Comparison of ENCODE assay signal across 8 mouse cellular contexts in the genomic region with DNA sequence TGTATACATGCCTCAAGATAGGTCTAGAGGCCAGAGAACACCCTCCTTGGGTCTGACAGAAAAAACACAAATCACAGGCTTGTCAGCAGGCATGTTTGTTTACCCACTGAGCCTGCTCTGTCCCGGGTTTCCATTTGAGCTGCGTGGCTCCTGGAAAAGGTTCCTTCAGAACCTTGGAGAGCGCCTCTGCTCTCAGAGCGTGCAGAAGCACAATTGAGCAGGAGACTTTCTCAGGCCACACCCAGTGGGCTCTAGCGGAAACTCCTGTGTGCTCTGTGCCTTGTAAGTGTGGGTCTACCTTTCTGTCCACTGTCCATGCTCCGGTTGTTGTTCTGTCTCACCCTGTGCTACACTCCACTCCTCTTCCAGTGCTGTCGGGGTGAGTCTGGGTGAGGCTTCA. TPM values are rescaled to one million over a fixed set of nuclear protein-coding genes. Genes with fewer than 3 reads are reported as not detected.
DNase-seq lines count a peak whose midpoint lies in the region; ATAC-seq and TF ChIP-seq lines count a peak whose summit lies in the region.

No protein-coding gene starts in this region.

- no peaks in the 10 kb centered on the region for H3K9me3 ChIP-seq in embryonic facial prominence, embryonic 14.5 days (ENCODE audit: control insufficient read depth, low read length)

- H3K27me3 ChIP-seq in kidney, adult 2 months (replicated peaks; ENCODE audit: control insufficient read depth, insufficient read depth, low read length), result peaks cover 3% of the 10 kb centered on the region; the same call in 1 of the 2 replicates
- H3K27me3 ChIP-seq in embryonic facial prominence, embryonic 14.5 days (replicated peaks; ENCODE audit: control insufficient read depth, insufficient read depth, low read length), result peaks cover 27% of the 10 kb centered on the region

- H3K4me1 ChIP-seq in kidney, adult 2 months (ENCODE audit: control insufficient read depth, insufficient read depth, low read length), result no peaks in the 10 kb centered on the region
- H3K4me1 ChIP-seq in embryonic facial prominence, embryonic 14.5 days (ENCODE audit: control insufficient read depth, insufficient read depth, low read length), result no peaks in the 10 kb centered on the region

- no peak overlapping the region for H3K4me2 ChIP-seq in embryonic facial prominence, embryonic 14.5 days (ENCODE audit: low read depth, low read length)

- H3K36me3 ChIP-seq in kidney, adult 2 months (ENCODE audit: control insufficient read depth, insufficient read depth, low read length), result no peaks in the 10 kb centered on the region
- no peaks in the 10 kb centered on the region for H3K36me3 ChIP-seq in embryonic facial prominence, embryonic 14.5 days (ENCODE audit: control insufficient read depth, insufficient read depth, low read length)

- no peak overlapping the region for H3K27ac ChIP-seq in kidney, adult 2 months (ENCODE audit: insufficient read depth, low read depth, low read length)
- no peak overlapping the region for H3K27ac ChIP-seq in embryonic facial prominence, embryonic 14.5 days (replicated peaks; ENCODE audit: low read depth, low read length)

- no peak overlapping the region for H3K4me3 ChIP-seq in kidney, adult 2 months (ENCODE audit: insufficient read depth, low read depth, low read length)
- H3K4me3 ChIP-seq in embryonic facial prominence, embryonic 14.5 days (ENCODE audit: low read depth, low read length), result no peak overlapping the region

- DNase-seq in kidney, adult 2 months, result peak; percentile 43
- no peak for DNase-seq in kidney, adult 11 months
- DNase-seq in ZHBTc4 (ENCODE audit: low read depth, low spot score), result peak; percentile 88
- DNase-seq in embryonic facial prominence, embryonic 14.5 days (ENCODE audit: low spot score), result peak; percentile 88
- peak; percentile 42 to 57 for DNase-seq in lung, postnatal 4 days
- DNase-seq in cerebellum, adult 8-10 months, result no peak
- no peak for DNase-seq in layer of hippocampus, postnatal 25 days (ENCODE audit: extremely low spot score in 1 of 2, low spot score in 1 of 2)

- no peak for ATAC-seq in embryonic facial prominence, embryonic 14.5 days (ENCODE audit: low read depth)
- ATAC-seq in cerebellum, adult (ENCODE audit: insufficient number of reproducible peaks, low FRiP score, low TSS enrichment), result no peak

- TF ChIP-seq CTCF in kidney, adult 2 months (conservative IDR thresholded peaks at IDR 0.05; ENCODE audit: insufficient read depth, insufficient read length, low read depth, low read length), result no peak

- H3K9ac ChIP-seq in embryonic facial prominence, embryonic 14.5 days (ENCODE audit: low read depth, low read length), result no peak overlapping the region

- TF ChIP-seq POLR2A in kidney, adult 2 months (IDR thresholded peaks at IDR 0.05; ENCODE audit: low read depth, low read length), result no peak

- 17% methylated on average over 7 of the region's 7 CpGs for WGBS in kidney, adult 2 months
- WGBS in embryonic facial prominence, embryonic 14.5 days, result 17% methylated on average over 7 of the region's 7 CpGs

RNA-seq across cellular contexts. Expression of a gene that starts 6.8 kb away (rescaled TPM):
- 0.07 and 0.20 TPM in 2 replicates for polyA plus RNA-seq in kidney, adult 2 months (2012; rRNA removed)
- 4.0 and 4.9 TPM in 2 replicates for polyA plus RNA-seq in embryonic facial prominence, embryonic 14.5 days (2014; fragmentation: Nextera tagmentation; extraction: Ambion mirVana)
- total RNA-seq in layer of hippocampus, postnatal 25 days (2021), result 100 to 1,000 TPM; 301 to 309 TPM

Comparison
In these comparisons a context has a peak if more than half of its experiments do, and no peak if none do; other contexts are left out.
1. DNase-seq: peak in kidney, adult 2 months (single experiment), ZHBTc4 (single experiment), embryonic facial prominence, embryonic 14.5 days (single experiment) and lung, postnatal 4 days (2 of 2); none in kidney, adult 11 months (single experiment), cerebellum, adult 8-10 months (single experiment) and layer of hippocampus, postnatal 25 days (0 of 2).